Mouse (Mus musculus): ENCODE measurements at regions not wholly inside any gene's neighbourhood (a gene's known extent, or its start where the extent isn't known, plus 50 kb on each side); places are given as distances from the start of the nearest gene placed in this dataset.
A peak's percentile ranks its signal among the peaks of the same experiment; 100 is the strongest.

- DNase-seq (ENCODE audit: low spot score in 2 of 2): no peak
These were observed 61.9 kb downstream of the Pdcl3 start for GRCm38 (mm10) chr1:39047316-39047715.

DNA sequence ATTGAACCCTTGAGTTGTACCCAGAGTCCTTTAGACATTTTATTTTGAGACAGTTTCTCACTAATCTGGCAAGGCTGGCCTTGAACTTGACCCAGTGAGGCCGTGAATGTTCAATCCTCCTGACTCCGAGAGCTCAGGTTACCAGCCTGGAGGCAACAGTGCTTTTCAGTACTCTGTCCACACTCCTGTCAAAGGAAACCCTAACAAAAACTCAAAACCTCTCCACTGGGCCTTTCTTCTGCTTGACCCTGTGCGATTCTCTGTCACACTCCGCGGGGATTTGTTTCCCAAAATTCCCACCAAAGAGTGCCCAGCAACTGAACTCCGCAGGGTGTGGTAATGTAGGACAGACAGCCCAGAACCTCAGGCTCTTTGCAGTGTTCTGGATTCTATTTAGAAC is 71.9 kb downstream of the Pdcl3 start:
- no peak for DNase-seq (ENCODE audit: low spot score in 2 of 2)

GRCm38 (mm10) chr1:39062509-39062908 is 77.1 kb downstream of the Pdcl3 start:
- no peak for DNase-seq (ENCODE audit: low spot score in 2 of 2)

GRCm38 (mm10) chr1:39063666-39064385 is 78.4 kb downstream of the Pdcl3 start:
- DNase-seq (ENCODE audit: low spot score in 2 of 2): peak; percentile 43 to 58

DNA sequence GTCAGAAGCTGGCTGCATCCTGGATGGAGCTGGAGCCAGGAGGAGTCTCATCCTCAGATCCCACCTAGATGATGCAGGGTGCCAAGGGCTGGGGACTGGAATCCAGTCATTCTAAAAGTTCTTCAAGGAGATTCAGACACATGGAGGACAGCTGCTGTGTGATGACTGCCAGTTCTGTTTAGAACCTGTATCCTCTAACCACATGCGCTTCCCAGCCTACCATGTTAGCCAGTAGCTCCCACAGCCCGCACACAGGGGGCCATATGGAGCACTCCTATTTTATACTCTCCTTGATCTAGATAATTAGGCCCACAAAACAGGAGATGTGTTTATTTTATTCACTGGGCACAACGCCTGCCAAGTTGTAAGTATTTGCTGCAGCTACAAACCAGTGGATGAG is 79.4 kb downstream of the Pdcl3 start:
- DNase-seq (ENCODE audit: low spot score in 2 of 2): peak; percentile 36 to 55

DNA sequence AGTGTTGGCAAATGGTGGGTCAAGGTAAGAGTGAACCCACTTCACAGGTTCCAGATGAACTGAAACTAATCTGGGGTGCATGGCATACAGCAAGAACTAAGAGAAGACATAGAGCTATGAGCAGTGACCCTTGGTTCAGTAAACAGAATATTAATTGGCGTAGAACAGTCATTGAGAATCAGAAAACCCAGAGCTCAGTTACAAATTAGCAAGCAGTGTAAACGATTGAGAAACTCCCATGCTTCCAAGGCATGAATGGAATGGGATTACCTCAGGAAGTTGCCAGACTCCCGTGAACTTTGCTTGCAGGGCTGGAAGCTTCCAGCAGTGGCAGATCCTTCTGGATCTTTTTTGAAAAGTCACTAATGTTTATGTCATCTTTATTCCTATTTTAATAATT is 82.5 kb downstream of the Pdcl3 start:
- DNase-seq (ENCODE audit: low spot score in 2 of 2): no peak

DNA sequence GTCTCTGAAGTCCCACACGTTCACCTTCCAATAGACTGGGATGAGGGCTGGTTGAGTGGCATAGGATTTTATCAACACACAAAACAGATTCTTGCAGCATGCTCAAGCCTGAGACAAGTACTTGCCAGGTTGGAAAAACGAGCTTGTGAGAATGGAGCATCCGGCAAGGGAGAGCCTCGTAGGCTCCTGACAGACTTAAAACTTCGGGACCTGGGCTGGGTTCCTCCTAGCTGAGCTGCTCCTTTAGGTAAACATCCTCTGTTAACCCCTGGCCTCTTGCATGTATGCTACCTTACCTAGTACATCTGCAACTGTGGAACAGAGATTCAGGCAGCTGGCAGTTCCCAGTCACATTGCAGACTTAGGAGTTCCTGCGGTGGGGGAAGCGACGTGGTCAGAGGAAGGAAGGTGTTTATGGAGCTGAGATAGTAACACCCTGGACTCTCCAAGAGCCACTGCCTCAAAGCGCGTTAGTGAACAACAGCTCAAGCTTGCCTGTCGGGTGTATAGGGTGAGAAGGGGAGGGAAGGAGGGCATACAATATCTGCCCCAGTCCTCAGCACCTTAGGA is 83.8 kb downstream of the Pdcl3 start:
- no peak for DNase-seq (ENCODE audit: low spot score in 2 of 2)

DNA sequence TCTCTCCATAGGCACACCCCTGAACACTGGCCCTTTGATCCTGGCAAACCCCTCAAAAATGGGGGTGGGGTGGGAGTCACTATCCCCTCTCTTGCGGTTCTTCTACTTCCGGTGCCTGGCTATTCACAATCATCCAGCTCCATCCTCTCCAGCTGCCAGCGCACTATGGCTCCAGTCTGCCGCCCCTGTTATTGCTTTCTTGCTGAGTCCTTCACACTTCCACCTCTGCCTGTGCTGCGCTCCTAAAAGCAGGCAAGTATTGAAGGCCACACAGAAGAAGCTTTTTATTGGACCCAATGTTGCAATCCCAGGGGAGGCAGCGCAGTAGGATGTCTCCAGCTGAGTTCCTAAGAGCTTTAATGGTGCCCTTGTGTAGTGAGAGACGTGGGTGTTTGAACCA is 84.3 kb downstream of the Pdcl3 start:
- no peak for DNase-seq (ENCODE audit: low spot score in 2 of 2)

GRCm38 (mm10) chr1:39075966-39076365 is 90.6 kb downstream of the Pdcl3 start:
- no peak for DNase-seq (ENCODE audit: low spot score in 2 of 2)

DNA sequence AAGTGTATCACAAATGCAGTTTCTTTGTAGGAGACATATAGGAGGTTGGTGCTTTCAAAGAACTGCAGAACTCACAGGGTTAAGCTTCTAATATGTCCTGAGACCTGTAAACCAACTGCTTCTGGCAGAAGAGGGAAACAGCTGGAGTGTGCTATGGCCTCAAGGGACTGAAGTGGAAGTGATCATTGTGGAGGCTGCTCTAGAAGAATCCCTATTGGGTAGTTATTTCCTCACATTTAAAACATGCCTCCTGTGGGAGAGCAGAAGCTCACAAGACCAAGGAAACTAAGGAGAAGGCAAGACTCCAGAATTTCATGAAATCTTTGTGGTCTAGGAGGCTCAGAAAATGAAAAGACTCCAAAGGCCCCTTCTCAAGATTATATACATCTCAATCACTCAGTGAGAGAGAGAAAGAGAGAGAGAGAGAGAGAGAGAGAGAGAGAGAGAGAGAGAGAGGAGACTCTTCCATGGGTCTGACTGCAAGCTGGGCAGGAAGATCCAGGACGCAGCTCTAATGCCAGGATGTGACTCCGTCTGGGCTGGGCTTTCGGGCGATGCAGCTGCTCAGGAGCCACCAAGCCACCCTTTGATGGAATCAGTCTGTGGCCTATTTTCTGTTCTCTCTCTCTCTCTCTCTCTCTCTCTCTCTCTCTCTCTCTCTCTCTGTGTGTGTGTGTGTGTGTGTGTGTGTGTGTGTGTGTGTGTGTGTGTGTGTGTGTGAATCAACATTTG is 93.3 kb downstream of the Pdcl3 start:
- no peak for DNase-seq (ENCODE audit: low spot score in 2 of 2)

GRCm38 (mm10) chr1:39083911-39084826 is 98.8 kb downstream of the Pdcl3 start:
- DNase-seq (ENCODE audit: low spot score in 2 of 2): no peak

DNA sequence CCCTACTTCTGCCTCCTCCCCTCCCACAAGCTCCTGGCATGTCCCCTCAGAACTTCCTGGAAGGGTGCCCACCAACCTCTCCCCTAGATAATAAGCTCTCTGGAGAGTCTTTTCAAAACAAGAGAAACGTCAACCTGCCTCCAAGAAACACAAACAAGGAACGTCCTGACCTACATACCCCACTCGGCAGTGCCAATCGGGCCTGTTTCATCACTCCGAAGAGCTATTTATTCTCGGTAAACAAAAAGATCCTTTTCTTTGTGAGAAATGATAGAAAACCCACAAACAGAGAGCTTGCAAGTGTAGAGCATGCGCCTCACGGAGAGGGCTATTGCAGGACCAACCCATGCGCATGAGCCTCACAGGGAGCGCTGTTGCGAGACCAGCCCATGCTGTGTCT is 100.9 kb downstream of the Pdcl3 start:
- peak; percentile 81 for DNase-seq (ENCODE audit: low spot score in 2 of 2)

DNA sequence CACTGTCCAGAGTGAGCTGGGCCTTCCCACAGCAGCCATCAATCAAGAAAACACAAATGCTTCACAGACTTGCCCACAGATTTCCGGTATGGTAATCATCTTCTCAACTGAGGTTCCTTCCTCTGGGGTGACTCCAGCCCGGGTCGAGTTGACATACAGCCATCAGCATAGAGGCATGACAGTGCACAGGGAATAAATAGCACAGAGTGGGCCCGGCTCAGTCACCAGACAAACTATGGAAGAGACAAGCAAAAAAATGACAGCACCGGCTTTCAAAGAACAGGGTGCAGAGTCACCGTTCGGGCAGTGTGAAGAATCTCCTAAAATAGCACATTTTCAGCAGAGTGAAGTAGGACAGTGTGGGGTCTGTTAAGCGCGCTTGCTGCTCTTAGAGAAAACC is 103.7 kb upstream of the Npas2 start:
- no peak for DNase-seq (ENCODE audit: low spot score in 2 of 2)

GRCm38 (mm10) chr1:39091121-39091520 is 102.4 kb upstream of the Npas2 start:
- DNase-seq (ENCODE audit: low spot score in 2 of 2): no peak

DNA sequence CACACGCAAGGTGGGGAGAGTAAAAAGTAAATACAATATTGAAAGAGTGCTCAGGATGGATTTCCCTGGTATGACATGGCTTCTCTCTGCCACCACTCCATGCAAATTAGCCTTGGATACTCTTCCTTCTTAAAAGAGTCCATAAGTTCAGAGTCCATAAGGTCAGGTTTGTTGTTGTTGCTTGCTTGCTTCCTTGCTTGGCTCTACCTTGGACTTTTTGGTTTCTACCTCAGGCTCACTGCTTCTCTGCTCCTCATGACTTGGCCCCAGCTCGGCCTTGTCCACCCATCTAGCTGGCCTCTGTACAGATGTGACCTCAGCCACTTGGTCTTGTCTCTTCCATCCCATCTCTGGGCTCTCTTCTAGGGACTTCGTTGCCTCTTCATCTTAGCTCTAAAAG is 101.9 kb upstream of the Npas2 start:
- DNase-seq (ENCODE audit: low spot score in 2 of 2): no peak

DNA sequence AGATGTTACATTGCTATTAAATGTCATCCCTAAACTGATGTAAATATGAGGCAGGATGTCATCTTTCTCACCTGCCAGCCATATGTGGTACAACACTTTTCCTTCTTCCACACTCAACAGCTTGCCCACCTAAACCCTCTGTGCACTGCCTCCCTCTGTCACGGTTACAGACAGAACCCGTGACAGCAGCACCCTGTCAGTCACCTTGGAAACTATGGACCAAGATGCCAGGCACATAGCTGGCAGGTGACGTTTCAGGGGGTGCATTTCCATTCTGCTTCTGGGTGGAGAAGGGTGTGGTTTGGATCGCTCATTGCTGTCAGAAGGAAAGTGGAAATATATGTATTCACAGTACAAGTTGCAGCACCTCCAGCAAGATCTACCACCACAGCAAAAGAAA is 100.2 kb upstream of the Npas2 start:
- DNase-seq (ENCODE audit: low spot score in 2 of 2): no peak

- DNase-seq (ENCODE audit: low spot score in 2 of 2): no peak
These were observed 99.5 kb upstream of the Npas2 start for GRCm38 (mm10) chr1:39094001-39094400.

DNA sequence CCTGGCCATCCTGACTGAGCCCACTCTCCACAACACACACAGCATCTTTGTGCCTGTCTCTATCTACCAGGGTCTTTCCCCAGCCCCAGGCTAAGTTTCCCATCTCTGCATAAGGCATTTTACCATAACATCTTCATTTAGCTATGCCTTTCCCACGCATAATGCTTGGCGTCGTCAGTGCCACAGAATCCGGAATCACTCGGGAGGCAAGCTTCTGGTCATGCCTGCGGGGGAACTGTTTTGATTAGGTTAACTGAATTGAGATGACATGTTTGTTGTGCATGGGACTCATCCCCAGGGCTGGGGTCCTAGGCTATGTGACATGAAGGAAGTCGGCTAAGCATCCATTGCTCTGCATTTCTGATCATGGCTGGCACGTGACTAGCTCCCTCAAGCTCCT is 97.6 kb upstream of the Npas2 start:
- DNase-seq (ENCODE audit: low spot score in 2 of 2): no peak

GRCm38 (mm10) chr1:39096726-39097125 is 96.8 kb upstream of the Npas2 start:
- no peak for DNase-seq (ENCODE audit: low spot score in 2 of 2)

DNA sequence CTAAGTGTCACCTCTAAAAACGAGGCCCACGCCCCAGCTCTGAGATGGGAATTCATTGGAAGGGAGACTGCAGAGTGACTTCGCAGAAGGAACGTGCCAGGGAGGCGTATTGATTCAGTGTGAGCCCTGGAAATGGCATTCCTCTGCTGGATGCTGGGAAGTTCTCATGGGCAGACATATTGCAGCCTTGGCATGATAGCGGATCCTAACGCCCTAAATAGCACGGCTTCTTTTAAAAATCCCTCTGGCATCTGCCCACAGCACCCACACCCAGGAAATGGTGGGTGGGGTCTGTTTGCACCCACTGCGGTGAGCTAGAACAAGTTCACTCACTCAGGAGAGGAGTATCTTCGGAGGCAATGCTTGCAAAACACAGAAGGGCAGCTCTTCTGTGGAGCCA is 96.0 kb upstream of the Npas2 start:
- DNase-seq (ENCODE audit: low spot score in 2 of 2): peak; percentile 77 to 89

GRCm38 (mm10) chr1:39098154-39098553 is 95.4 kb upstream of the Npas2 start:
- no peak for DNase-seq (ENCODE audit: low spot score in 2 of 2)

DNA sequence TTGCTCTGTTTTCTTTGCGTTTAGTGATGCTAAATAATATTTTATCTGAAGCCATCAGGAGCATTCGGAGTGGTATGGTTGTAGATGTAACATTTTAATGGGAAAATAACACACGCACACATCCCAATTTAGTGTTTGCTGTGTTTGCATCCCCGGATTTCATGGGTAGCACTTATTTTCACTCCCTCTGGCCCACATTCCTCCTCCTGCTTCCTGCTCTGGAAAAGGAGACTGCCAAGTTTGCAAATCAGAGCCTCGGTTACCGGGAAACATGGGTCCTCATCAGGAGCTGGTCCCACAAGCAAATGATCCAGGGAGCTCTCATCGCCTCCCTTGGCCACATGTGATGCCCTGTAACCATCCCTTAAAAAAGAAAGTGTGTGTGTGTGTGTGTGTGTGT is 94.3 kb upstream of the Npas2 start:
- peak; percentile 52 to 68 for DNase-seq (ENCODE audit: low spot score in 2 of 2)
